Mouse (Mus musculus) heart, postnatal 0 days (tissue): Measurements from ENCODE around the gene Fyb.

Source experiments
- CTCF ChIP-seq: IDR thresholded peaks from 2 replicates; pipeline ENCODE4 v1.5.1; 2016; ENCODE audit warnings: antibody characterized with exemption, control low read depth, low read depth
- EP300 ChIP-seq: IDR thresholded peaks from 2 replicates; pipeline ENCODE4 v1.6.1; 2016; ENCODE audit warnings: antibody characterized with exemption, low read depth

DNA sequence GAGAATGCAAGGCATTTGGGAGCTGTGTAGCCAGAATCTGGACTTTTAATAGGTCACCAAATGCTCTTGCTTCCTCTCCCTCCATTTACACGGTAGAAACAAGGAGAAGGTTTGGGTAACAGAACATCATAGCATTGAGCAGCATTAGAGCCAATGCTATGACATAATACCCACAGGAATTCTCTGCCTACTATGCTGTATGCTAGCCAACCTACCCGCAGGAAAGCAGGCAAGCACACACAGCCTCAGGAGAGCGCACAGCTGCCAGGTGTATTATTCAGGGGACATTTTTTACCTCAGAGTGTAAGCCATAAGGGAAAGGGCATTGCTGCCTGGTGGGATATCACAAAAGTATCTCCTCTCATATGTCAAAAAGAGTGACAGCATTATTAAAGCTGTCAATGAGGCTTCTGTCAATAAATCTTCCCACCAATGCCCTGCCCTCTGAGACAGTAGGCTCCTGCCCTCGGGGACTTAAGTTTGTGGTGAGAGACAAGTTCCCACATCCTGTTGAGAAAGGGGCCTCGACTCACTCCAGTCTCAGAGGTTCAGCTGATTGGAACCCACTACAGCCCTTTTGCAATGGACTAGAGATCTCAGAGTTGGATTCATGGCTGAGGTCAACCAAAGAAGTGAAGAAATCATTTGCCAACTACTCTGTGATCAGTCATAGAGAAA, 51.8 kb downstream of the Fyb start:
- TF ChIP-seq CTCF (no peak), EP300 (no peak)
